Mouse (Mus musculus): ENCODE measurements around the gene Hist1h3c. TPM values are rescaled to one million over a fixed set of nuclear protein-coding genes. Genes with fewer than 3 reads are reported as not detected.
"Not testable (repeated sequence)": the region's sequence is repeated elsewhere in the genome, so short reads cannot be mapped to it uniquely, and the experiment has no call there.

The Hist1h3c gene
- polyA plus RNA-seq (2015; fragmentation: Nextera tagmentation; extraction: Ambion mirVana), result 0.78 and 2.4 TPM in 2 replicates

- 1% methylated on average over 27 of the region's 28 CpGs for WGBS
These were observed at the start of gene Hist1h3c for GRCm38 (mm10) chr13:23745381-23746161. TSS of gene Hist1h3c (minus strand) at chr13:23745602.

GRCm38 (mm10) chr13:23792520-23792919, 47.1 kb upstream of the Hist1h3c start:
- Histone ChIP-seq H3K9ac (replicated peaks) (no peak overlapping the region), H3K4me3 (replicated peaks) (no peak overlapping the region), H3K4me1 (no peaks in the 10 kb centered on the region), H3K27ac (replicated peaks) (no peak overlapping the region), H3K4me2 (no peak overlapping the region), H3K9me3 (replicated peaks) (no peaks in the 10 kb centered on the region), H3K27me3 (replicated peaks) (no peaks in the 10 kb centered on the region), H3K36me3 (no peaks in the 10 kb centered on the region)
- ATAC-seq (ENCODE audit: low FRiP score), result peak; percentile 84; the same call in 1 of the 2 replicates
- WGBS, result 43% methylated on average over 2 of the region's 2 CpGs

More at GRCm38 (mm10) chr13:23745381-23746161, at the start of gene Hist1h3c:
- Histone ChIP-seq H3K27me3 (replicated peaks) (no peaks in the 10 kb centered on the region), H3K4me2 (peak within 1 kb of the TSS; percentile 81), H3K9me3 (replicated peaks) (no peaks in the 10 kb centered on the region), H3K9ac (replicated peaks) (peak within 1 kb of the TSS; percentile 51), H3K4me3 (replicated peaks) (peak within 1 kb of the TSS; percentile 46), H3K27ac (replicated peaks) (peak within 1 kb of the TSS; percentile 96), H3K4me1 (peaks cover 16% of the 10 kb centered on the region), H3K36me3 (no peaks in the 10 kb centered on the region)
- ATAC-seq (ENCODE audit: low FRiP score), result peak; percentile 81

- 89% methylated on average over 4 of the region's 4 CpGs for WGBS
- Histone ChIP-seq H3K36me3 (no peaks in the 10 kb centered on the region), H3K9me3 (replicated peaks) (no peaks in the 10 kb centered on the region), H3K4me2 (no peak overlapping the region), H3K4me1 (no peaks in the 10 kb centered on the region), H3K27ac (replicated peaks) (no peak overlapping the region), H3K9ac (replicated peaks) (no peak overlapping the region), H3K27me3 (replicated peaks) (no peaks in the 10 kb centered on the region; the same call in 1 of the 2 replicates), H3K4me3 (replicated peaks) (no peak overlapping the region)
- ATAC-seq (ENCODE audit: low FRiP score), result no peak
These were observed 33.6 kb upstream of the Hist1h3c start for GRCm38 (mm10) chr13:23779025-23779424.

GRCm38 (mm10) chr13:23778339-23778738, 32.9 kb upstream of the Hist1h3c start:
- no peak overlapping the region for H3K27ac ChIP-seq (replicated peaks)
- H3K4me1 ChIP-seq, result no peaks in the 10 kb centered on the region
- no peaks in the 10 kb centered on the region for H3K36me3 ChIP-seq
- WGBS, result 96% methylated on average over 7 of the region's 7 CpGs
- no peak overlapping the region for H3K4me3 ChIP-seq (replicated peaks)
- H3K27me3 ChIP-seq (replicated peaks), result no peaks in the 10 kb centered on the region; the same call in 1 of the 2 replicates
- no peaks in the 10 kb centered on the region for H3K9me3 ChIP-seq (replicated peaks)
- H3K9ac ChIP-seq (replicated peaks), result no peak overlapping the region
- no peak for ATAC-seq (ENCODE audit: low FRiP score)
- H3K4me2 ChIP-seq, result no peak overlapping the region

- H3K4me2 ChIP-seq, result peak overlapping the region; percentile 50
- no peak overlapping the region for H3K27ac ChIP-seq (replicated peaks)
- no peaks in the 10 kb centered on the region; the same call in 1 of the 2 replicates for H3K27me3 ChIP-seq (replicated peaks)
- no peak overlapping the region for H3K9ac ChIP-seq (replicated peaks)
- H3K4me3 ChIP-seq (replicated peaks), result peak overlapping the region; percentile 9; the same call in 1 of the 2 replicates
- no peaks in the 10 kb centered on the region for H3K36me3 ChIP-seq
- H3K4me1 ChIP-seq, result peaks cover 7% of the 10 kb centered on the region; the same call in 1 of the 2 replicates
- WGBS, result 28% methylated on average over 21 of the region's 21 CpGs
- no peaks in the 10 kb centered on the region for H3K9me3 ChIP-seq (replicated peaks)
- ATAC-seq (ENCODE audit: low FRiP score), result peak; percentile 90
These were observed 27.3 kb upstream of the Hist1h3c start for GRCm38 (mm10) chr13:23772561-23773313.

GRCm38 (mm10) chr13:23769613-23770012, 24.2 kb upstream of the Hist1h3c start, which contains the start of gene Trim38:
TSS of gene Trim38 (plus strand) at chr13:23769913.
- not testable (repeated sequence) for H3K4me3 ChIP-seq (replicated peaks); H3K36me3 ChIP-seq; H3K4me2 ChIP-seq; H3K4me1 ChIP-seq; H3K27ac ChIP-seq (replicated peaks); H3K9ac ChIP-seq (replicated peaks); ATAC-seq (ENCODE audit: low FRiP score); H3K9me3 ChIP-seq (replicated peaks); H3K27me3 ChIP-seq (replicated peaks)
- WGBS, result 89% methylated on average over 2 of the region's 2 CpGs

GRCm38 (mm10) chr13:23768834-23769397, 23.5 kb upstream of the Hist1h3c start:
- Histone ChIP-seq H3K4me2 (no peak overlapping the region), H3K27me3 (replicated peaks) (no peaks in the 10 kb centered on the region), H3K9me3 (replicated peaks) (no peaks in the 10 kb centered on the region), H3K27ac (replicated peaks) (no peak overlapping the region), H3K4me1 (peaks cover 15% of the 10 kb centered on the region), H3K36me3 (no peaks in the 10 kb centered on the region), H3K9ac (replicated peaks) (no peak overlapping the region), H3K4me3 (replicated peaks) (no peak overlapping the region)
- 49% methylated on average over 5 of the region's 5 CpGs for WGBS
- ATAC-seq (ENCODE audit: low FRiP score), result no peak

- Histone ChIP-seq H3K4me3 (replicated peaks) (no peak overlapping the region), H3K36me3 (no peaks in the 10 kb centered on the region), H3K9me3 (replicated peaks) (no peaks in the 10 kb centered on the region), H3K27ac (replicated peaks) (no peak overlapping the region), H3K27me3 (replicated peaks) (no peaks in the 10 kb centered on the region), H3K9ac (replicated peaks) (no peak overlapping the region), H3K4me2 (no peak overlapping the region), H3K4me1 (peaks cover 19% of the 10 kb centered on the region)
- ATAC-seq (ENCODE audit: low FRiP score), result no peak
These were observed 21.4 kb upstream of the Hist1h3c start for GRCm38 (mm10) chr13:23766772-23767171.

- H3K4me3 ChIP-seq (replicated peaks), result no peak overlapping the region
- no peaks in the 10 kb centered on the region for H3K36me3 ChIP-seq
- H3K9ac ChIP-seq (replicated peaks), result no peak overlapping the region
- WGBS, result 73% methylated on average over 1 of the region's 1 CpGs
- no peaks in the 10 kb centered on the region for H3K27me3 ChIP-seq (replicated peaks)
- H3K9me3 ChIP-seq (replicated peaks), result no peaks in the 10 kb centered on the region
- peaks cover 28% of the 10 kb centered on the region for H3K4me1 ChIP-seq
- ATAC-seq (ENCODE audit: low FRiP score), result no peak
- H3K27ac ChIP-seq (replicated peaks), result no peak overlapping the region
- H3K4me2 ChIP-seq, result 0 out of 2 replicates have a peak overlapping the region, but pooled peaks have one; percentile 91
These were observed 19.7 kb upstream of the Hist1h3c start for GRCm38 (mm10) chr13:23765172-23765513.

- no peaks in the 10 kb centered on the region for H3K27me3 ChIP-seq (replicated peaks)
- H3K4me2 ChIP-seq, result peak overlapping the region; percentile 91
- H3K4me3 ChIP-seq (replicated peaks), result peak overlapping the region; percentile 50
- no peak for ATAC-seq (ENCODE audit: low FRiP score)
- H3K27ac ChIP-seq (replicated peaks), result peak overlapping the region; percentile 82
- peaks cover 32% of the 10 kb centered on the region for H3K4me1 ChIP-seq
- 33% methylated on average over 12 of the region's 12 CpGs for WGBS
- peak overlapping the region; percentile 56 for H3K9ac ChIP-seq (replicated peaks)
- no peaks in the 10 kb centered on the region for H3K36me3 ChIP-seq
- H3K9me3 ChIP-seq (replicated peaks), result no peaks in the 10 kb centered on the region
These were observed 19.1 kb upstream of the Hist1h3c start for GRCm38 (mm10) chr13:23764324-23765171.

Measured in neural tube, embryonic 15.5 days (tissue).